Mouse (Mus musculus) spleen, adult 2 months (tissue): ENCODE measurements at regions not wholly inside any gene's neighbourhood (a gene's known extent, or its start where the extent isn't known, plus 50 kb on each side); places are given as distances from the start of the nearest gene placed in this dataset.

ENCODE experiments used
- DNase-seq, 2 experiments: peaks; one replicate each; pipeline versions ENCODE4 v3.0.0 to v3.0.0-alpha.2; 2012 to 2021; ENCODE audit warnings: low spot score in 2 of 2, low read depth in 1 of 2
- H3K27ac ChIP-seq: fragments of 200-500 bp; 2 replicates; pipeline ENCODE4 v1.5.1; 2012; ENCODE audit warnings: low read length, inconsistent platforms; ENCODE audit not compliant: insufficient read depth
- H3K27me3 ChIP-seq: fragments of 200-500 bp; 2 replicates; pipeline ENCODE4 v1.6.1; 2012; ENCODE audit warnings: mild to moderate bottlenecking, moderate library complexity, low read length, inconsistent platforms; ENCODE audit not compliant: control insufficient read depth, insufficient read depth
- H3K36me3 ChIP-seq: fragments of 200-500 bp; 2 replicates; pipeline ENCODE4 v1.6.1; 2012; ENCODE audit warnings: mild to moderate bottlenecking, low read length, inconsistent platforms; ENCODE audit not compliant: control insufficient read depth, insufficient read depth
- H3K4me1 ChIP-seq: fragments of 200-500 bp; 2 replicates; pipeline ENCODE4 v1.6.1; 2011; ENCODE audit warnings: inconsistent platforms; ENCODE audit not compliant: control insufficient read depth, insufficient read depth, insufficient read length
- H3K4me3 ChIP-seq: fragments of 200-500 bp; 2 replicates; pipeline ENCODE4 v1.5.1; 2011; ENCODE audit warnings: mild to moderate bottlenecking, inconsistent platforms; ENCODE audit not compliant: insufficient read depth, insufficient read length; ENCODE audit errors: extremely low read depth
- CTCF ChIP-seq: fragments of 200-500 bp; IDR thresholded peaks from 2 replicates; pipeline ENCODE4 v1.5.1; 2011; ENCODE audit warnings: mild to moderate bottlenecking, inconsistent platforms; ENCODE audit not compliant: insufficient read depth, insufficient read length, insufficient replicate concordance; ENCODE audit errors: extremely low read depth
- POLR2A ChIP-seq: fragments of 200-500 bp; IDR thresholded peaks from 2 replicates; pipeline ENCODE4 v1.6.1; 2011; ENCODE audit warnings: low read depth, low read length, inconsistent platforms
- WGBS: fragments of 180-500 bp; shearing (Covaris S2); methylation state at CpG from one replicate; pipeline ENCODE4 v1.1.7; 2018; 5-methylcytosine and 5-hydroxymethylcytosine counted together

- TF ChIP-seq POLR2A: no peak
- no peak for TF ChIP-seq CTCF
- DNase-seq: no peak
- WGBS: 89% methylated on average over 4 of the region's 4 CpGs
- Histone ChIP-seq H3K36me3 (no peaks in the 10 kb centered on the region), H3K4me1 (no peaks in the 10 kb centered on the region), H3K27ac (no peak overlapping the region), H3K27me3 (no peaks in the 10 kb centered on the region), H3K4me3 (no peak overlapping the region)
These were observed 97.2 kb upstream of the Pam start for GRCm38 (mm10) chr1:98192671-98193070.

DNA sequence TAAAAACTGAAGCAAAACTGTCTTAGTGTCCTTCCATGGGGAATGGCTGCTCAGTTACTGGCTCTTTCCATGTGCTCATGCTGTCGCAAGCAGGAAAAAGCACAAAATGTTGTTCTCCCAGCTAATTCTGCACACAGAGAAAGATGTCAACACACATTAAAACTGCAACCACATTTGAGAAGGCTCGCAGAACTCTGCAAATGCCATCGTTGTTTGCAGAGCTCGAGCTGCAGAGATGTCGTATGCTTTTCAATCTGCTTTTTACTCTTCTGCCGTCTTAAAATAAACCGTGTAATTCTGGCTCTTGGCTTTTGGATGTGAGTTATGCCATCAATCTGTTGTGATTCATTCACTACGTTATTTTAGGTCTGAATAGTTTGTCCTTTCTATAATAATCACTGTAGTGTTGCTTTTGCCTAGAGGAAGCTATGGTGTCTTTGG lies 96.6 kb upstream of the Pam start:
- H3K4me3 ChIP-seq: no peak overlapping the region
- 81% methylated on average over 8 of the region's 8 CpGs for WGBS

DNA sequence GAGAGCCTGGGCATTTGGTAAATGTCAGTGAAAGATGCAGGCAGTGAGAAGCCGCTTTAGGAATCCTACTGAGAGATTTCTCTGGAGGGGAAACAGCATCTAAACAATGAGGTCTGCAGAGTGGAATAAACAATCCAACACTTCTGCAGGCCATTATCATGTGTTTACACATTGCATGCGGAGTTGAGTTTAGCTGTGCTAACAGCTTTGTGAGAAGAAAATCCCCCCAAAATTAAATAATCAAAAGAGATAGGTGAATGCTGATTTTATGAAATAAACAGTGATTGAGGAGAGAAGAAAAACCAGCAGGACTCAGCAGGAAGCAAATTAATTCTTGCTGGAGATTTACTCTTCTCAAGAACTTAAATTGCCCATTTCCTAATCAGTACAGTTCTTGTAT lies 95.9 kb upstream of the Pam start:
- no peak overlapping the region for H3K4me3 ChIP-seq
- no peak for TF ChIP-seq POLR2A
- no peak for TF ChIP-seq CTCF
- H3K36me3 ChIP-seq: no peaks in the 10 kb centered on the region
- H3K27ac ChIP-seq: no peak overlapping the region
- no peak for DNase-seq
- 80% methylated on average over 2 of the region's 2 CpGs for WGBS
- no peaks in the 10 kb centered on the region for H3K27me3 ChIP-seq
- H3K4me1 ChIP-seq: no peaks in the 10 kb centered on the region

More for the DNA sequence above, 96.6 kb upstream of the Pam start:
- no peak for DNase-seq
- H3K27ac ChIP-seq: no peak overlapping the region
- no peaks in the 10 kb centered on the region for H3K27me3 ChIP-seq
- TF ChIP-seq CTCF: no peak
- TF ChIP-seq POLR2A: no peak
- no peaks in the 10 kb centered on the region for H3K4me1 ChIP-seq
- H3K36me3 ChIP-seq: no peaks in the 10 kb centered on the region

GRCm38 (mm10) chr1:98190741-98191140 lies 95.3 kb upstream of the Pam start:
- WGBS: 63% methylated on average over 6 of the region's 6 CpGs
- TF ChIP-seq CTCF (no peak), POLR2A (no peak)
- Histone ChIP-seq H3K4me1 (no peaks in the 10 kb centered on the region), H3K27me3 (no peaks in the 10 kb centered on the region), H3K36me3 (no peaks in the 10 kb centered on the region), H3K4me3 (no peak overlapping the region), H3K27ac (no peak overlapping the region)
- DNase-seq: no peak

DNA sequence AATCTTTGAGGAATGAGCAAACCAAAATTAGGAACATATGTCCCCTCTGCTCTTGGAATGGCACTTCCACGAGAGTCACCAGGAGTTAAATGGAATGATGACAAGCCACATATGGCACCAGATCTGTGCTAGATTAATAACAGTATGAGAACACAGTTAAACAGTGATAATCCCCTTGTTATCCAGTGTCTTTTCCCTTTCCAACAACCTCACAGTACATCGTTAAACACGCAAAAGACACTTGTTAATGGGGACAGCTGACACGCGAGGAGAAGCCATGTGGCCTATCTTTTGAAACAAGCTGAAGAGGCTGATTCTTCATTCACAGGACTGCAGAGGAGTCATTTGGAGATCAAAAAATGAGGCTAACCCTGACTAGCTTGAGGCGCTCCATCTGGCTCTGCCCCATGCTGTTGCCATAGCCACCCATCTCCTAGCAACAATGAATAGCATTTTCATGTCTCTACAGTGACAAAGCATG lies 94.6 kb upstream of the Pam start:
- 85% methylated on average over 6 of the region's 6 CpGs for WGBS
- Histone ChIP-seq H3K4me1 (no peaks in the 10 kb centered on the region), H3K27me3 (no peaks in the 10 kb centered on the region), H3K27ac (no peak overlapping the region), H3K36me3 (no peaks in the 10 kb centered on the region), H3K4me3 (no peak overlapping the region)
- TF ChIP-seq CTCF (no peak), POLR2A (no peak)
- no peak for DNase-seq

- H3K4me3 ChIP-seq: no peak overlapping the region
- WGBS: 52% methylated on average over 6 of the region's 6 CpGs
These were observed 84.9 kb upstream of the Pam start for GRCm38 (mm10) chr1:98180372-98180771.

GRCm38 (mm10) chr1:98179030-98179429 lies 83.6 kb upstream of the Pam start:
- no peaks in the 10 kb centered on the region for H3K27me3 ChIP-seq
- no peaks in the 10 kb centered on the region for H3K36me3 ChIP-seq
- TF ChIP-seq POLR2A (no peak), CTCF (no peak; the same call in 1 of the 2 replicates)
- no peak overlapping the region for H3K27ac ChIP-seq
- H3K4me1 ChIP-seq: no peaks in the 10 kb centered on the region
- DNase-seq: peak in 1 of 2 experiments; percentile 17
- WGBS: 53% methylated on average over 1 of the region's 1 CpGs
- no peak overlapping the region for H3K4me3 ChIP-seq

More at GRCm38 (mm10) chr1:98180372-98180771, 84.9 kb upstream of the Pam start:
- Histone ChIP-seq H3K4me1 (no peaks in the 10 kb centered on the region), H3K27me3 (no peaks in the 10 kb centered on the region), H3K27ac (no peak overlapping the region), H3K36me3 (no peaks in the 10 kb centered on the region)
- DNase-seq: no peak
- TF ChIP-seq POLR2A (no peak), CTCF (no peak)
